Mouse (Mus musculus) gastrocnemius, postnatal 10 days (tissue): ENCODE data around the gene Abcc9. TPM values are rescaled to one million over a fixed set of nuclear protein-coding genes. Genes with fewer than 3 reads are reported as not detected.
A peak's percentile ranks its signal among the peaks of the same experiment; 100 is the strongest.

ENCODE experiments used
- DNase-seq: peaks from one replicate; pipeline ENCODE4 v3.0.0; 2021; ENCODE audit warnings: mixed read lengths
- total RNA-seq, 2 experiments: library from RNA; stranded (reverse); gene quantifications; 2 replicates each; pipeline ENCODE4 v1.2.3; 2021

Abcc9 gene
- total RNA-seq, 2 experiments from 2014 or later = 128 to 134 TPM

GRCm38 (mm10) chr6:142612366-142612765 lies 89.7 kb downstream of the Abcc9 start:
- DNase-seq = no peak

DNA sequence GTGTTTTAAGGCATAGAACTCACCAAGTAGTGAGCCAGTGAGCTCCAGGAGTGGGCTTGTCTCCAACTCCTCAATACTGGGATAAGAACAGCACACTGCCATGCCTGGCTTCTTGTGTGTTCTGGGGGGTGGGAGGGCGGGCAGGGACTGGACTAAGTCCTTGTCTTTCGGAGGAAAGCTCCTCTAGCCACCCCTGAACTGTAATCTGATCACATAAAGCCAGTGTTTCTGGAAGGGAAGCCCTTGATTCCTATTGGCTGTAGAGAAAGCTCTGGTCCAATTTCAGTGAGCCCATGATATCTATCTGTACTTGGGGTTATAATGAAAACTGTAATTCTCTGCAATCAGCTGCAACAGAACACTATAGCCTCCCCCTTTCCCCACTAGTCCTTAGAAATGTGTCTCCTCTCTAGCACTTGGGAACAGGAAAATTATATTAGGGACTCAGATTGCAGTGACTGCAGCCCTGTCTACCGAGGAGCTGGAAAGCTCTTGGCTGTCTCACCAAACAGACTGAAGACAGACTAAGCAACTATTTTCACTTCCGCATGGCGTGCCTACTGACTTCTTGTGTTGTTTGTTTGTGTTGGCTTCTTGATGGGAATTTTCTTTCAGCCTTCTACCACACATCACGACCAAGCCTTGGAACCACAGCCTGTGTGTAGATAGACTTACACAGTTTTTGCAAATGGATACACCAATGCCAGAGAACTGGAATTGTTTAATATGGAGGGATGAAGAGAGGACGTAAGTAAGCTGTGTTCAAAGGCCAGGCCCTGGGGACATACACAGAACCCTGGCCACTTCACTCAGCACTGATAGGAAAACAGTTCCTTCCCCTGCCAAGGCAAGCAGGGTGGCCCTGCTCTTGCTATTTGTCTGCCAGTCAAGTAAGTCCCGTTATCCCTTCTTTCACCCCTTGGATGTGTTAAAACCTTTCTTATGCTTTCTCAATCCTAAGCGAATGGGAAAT lies 92.4 kb downstream of the Abcc9 start:
- no peak for DNase-seq

DNA sequence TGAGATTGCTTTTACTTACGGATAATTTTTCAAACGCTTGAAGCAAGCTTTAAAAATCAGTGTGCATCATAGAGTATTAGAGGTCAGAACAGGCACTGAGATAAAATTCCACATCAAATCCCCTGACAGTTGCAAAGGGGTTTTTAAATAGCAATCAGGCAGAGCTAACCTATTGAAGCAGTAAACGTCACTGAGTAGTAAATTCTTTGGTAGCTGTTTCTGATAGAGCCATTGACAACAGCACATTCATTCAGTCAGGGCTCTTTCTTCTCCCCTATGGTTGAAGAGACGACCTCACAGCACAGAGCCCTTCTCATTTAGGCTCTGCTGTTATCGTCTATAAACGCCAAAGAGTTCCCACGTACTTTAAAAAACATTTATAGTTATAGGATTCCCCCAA lies 95.0 kb downstream of the Abcc9 start:
- no peak for DNase-seq

GRCm38 (mm10) chr6:142602772-142603171 lies 99.3 kb downstream of the Abcc9 start:
- no peak for DNase-seq

- DNase-seq = no peak
Observed at GRCm38 (mm10) chr6:142578831-142579230, 123.3 kb downstream of the Abcc9 start.

DNA sequence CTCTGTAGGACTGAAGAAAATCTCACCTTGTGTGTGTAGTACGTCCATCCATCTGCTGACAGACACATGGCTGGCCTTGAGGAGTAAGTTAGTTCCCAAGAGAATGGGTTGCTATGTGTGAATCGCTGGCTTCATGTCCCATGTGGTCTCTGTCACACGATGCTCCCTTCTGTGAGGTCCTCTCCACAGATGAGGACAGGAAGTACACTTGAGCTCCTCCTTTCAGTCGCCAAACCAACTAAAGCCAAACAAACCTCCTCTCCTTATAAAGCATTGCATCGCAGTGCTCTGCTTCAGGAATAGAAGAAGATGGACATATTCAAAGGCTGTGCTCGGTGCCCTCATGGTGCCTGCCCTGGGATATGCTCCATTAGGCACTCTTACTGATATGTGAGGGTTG lies 124.3 kb downstream of the Abcc9 start:
- DNase-seq = no peak

DNA sequence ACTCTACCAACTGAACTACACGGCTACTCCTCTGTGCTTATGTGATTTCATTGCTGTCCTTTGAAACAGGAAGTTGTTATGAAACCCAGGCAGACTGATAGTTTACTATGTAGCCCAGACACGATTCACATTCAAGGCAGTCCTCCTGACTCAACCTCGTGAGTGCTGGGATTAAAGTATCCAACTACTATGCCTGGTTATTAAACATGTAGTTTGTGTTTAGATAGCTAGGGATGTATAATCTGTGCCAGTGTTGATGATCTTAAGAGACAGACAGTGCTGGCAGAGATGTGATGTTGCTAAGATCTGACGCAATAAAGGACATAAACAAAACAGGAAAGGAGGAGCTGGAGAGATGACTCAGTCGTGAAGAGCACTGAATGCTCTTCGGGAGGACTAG lies 129.2 kb downstream of the Abcc9 start:
- DNase-seq = no peak

DNA sequence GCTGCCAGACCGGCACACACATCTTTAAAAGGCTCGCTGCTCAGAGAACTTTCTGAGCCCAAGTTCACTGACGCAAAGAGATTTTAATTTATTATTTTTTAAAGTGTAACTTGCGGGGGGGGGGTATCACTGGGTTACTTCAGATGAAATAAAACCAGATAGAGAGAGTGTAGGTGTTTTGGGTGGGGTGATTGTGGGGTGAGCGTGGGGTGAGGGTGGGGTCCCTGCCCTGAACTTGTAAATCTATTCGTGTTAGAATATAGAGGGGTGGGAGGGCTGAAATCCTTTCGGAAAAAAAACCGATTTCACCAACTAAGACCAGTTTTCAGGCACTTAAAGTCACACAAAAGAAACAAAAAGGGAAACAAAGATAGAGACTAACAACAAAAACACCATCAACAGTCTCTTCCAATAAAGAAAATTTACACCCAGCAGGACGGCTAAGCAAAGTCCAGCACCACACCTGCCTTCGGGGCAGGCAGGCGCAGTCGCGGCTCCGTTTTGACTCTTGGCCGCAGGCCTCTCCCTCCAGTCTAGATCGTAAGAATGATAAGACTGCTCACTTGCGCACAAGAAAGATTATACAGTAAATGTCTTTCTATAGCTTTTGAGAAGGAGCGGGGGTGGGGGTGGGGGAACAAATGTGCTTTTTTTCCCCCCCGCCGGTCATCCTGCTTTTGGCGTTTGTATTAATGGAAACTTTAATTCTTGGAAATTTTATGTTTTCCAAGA lies 130.3 kb downstream of the Abcc9 start:
- no peak for DNase-seq

DNA sequence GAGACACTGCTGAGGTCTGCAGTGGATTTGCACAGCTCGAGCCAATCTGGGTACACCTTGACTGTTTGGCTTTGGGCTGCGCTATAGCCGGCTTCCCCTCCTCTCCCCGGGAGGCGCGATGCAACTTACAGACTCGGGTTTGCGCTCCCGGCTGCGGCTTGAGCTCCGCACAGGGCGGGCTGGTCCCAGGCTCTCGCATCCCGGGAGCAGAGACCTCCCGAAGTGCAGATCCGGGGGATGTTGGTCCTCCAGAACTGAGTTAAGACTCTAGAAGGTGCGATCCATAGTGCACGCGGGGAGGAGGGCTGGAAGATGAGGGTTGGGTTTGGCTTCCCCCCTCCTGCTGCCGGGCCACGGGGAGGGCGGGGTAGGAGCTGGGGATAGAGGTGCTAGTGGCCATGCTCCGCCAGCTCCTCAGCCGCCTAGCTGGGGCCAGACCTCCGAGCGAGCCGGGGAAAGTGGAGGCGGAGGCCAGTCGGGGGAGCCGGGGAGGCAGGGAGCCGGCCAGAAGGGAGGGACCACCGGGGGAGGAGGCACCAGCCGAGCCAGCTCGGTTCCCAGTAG lies 131.0 kb downstream of the Abcc9 start, which contains the start of gene Kcnj8:
Gene Kcnj8, minus strand, starts transcription at position 560 of the 564 bp plus-strand sequence.
- DNase-seq = peak; percentile 68

- DNase-seq = peak; percentile 11
Observed at GRCm38 (mm10) chr6:142570046-142570770, 131.9 kb downstream of the Abcc9 start.

DNA sequence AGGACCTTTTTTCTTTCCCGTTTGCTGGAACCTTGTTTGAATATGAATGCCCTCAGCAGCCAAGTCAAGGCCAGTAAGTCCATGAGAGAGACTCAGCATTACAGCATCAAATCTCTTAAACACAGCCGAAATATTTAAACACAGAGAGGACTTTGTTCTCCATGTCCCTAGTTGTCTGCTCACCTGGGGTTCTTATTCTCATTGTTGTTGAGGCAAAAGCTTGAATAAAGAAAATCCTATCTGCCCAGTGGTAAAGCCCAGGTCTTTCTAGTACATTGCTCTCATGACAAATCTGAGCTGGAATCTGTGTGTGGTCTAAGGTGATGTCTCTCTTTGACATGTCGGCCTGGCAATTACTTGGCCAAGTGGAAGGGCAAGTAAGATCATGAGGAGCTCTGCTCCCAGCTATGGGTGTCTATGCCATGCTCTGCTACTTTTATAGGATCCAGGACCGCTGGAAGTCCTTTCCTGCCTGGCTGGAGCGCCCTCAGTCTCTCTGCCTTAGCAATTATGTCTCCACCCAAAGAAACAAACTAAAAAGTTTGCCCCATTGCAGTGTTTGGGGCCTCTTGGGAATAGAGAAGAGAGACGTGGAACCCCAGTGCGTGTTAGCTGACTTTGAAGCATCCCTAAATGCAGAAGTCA lies 133.3 kb downstream of the Abcc9 start:
- no peak for DNase-seq

GRCm38 (mm10) chr6:142567452-142567851 lies 134.7 kb downstream of the Abcc9 start:
- peak; percentile 15 for DNase-seq

GRCm38 (mm10) chr6:142564746-142565145 lies 137.4 kb downstream of the Abcc9 start:
- no peak for DNase-seq

DNA sequence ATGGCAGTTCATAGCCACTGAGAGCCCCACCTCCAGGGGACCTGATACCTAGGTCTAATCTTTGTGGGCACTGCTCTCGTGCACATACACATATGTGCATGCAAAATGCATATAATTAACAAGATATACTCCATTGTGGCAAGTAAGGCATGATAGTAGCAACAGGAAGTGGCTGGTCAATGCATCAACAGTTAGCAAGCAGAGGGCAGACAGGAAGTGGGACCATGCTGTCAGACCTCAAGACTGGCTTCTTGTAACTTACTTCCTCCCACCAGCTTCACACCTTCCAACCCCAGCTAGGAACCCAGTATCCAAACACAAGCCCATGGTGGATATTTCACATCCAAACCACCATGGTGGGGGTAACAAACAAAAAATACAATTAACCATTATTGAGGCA lies 141.0 kb downstream of the Abcc9 start:
- no peak for DNase-seq

- no peak for DNase-seq
Observed at GRCm38 (mm10) chr6:142558772-142559679, 143.1 kb downstream of the Abcc9 start.

DNA sequence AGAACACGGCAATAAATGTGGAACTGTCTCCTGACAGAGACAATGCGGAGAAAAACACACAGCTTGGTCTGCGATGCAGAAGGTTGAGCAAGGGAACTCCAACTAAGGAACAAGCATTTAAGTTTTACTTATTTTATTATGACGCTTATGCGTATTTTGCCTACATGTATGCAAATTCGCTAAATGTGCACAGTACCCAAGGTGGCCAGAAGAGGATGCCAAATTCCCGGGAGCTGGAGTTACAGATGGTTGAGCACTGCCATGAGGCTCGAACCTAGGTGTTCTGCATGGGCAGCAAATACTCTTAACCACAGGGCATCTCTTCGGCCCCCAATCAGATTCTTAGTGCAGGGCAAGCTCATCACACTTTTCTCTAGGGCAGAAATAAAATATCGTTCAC lies 144.0 kb downstream of the Abcc9 start:
- no peak for DNase-seq

DNA sequence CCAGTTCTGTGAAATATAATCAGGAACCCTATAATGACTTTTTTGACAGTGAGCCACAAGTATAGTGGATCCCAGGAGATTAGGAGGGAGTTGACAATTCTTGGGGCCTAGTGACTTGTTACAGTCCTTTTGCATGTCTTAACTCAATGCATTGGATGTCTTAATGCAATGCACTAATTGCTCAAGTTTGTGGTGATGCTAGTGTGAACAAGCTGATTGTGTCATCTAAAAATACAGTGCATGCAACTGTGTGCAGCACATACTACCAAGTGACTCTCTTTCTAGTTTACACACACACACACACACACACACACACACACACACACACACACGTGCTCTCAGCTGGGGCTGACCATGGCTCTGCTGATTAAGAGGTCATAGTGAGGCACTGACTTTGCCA lies 146.1 kb downstream of the Abcc9 start:
- DNase-seq = no peak

- no peak for DNase-seq
Observed at GRCm38 (mm10) chr6:142551482-142551881, 150.6 kb downstream of the Abcc9 start.

DNA sequence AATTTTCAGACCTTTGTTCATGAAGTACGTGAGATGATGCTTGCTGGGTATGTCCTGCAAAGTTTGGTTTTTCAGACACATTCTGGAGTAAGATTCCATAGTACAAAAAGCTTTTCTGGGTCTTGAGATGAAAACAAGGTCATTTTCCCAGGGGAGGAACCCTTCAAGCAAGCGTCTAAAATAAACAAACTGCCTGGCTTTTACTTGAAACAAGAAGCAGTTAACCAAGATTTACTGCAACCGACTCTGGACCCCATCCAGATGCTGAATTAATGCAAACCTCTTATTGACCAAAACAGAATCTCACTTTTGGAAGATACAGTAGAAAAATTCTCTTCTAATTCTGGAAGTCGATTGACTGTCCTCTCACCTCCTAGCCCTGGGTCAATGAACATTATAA lies 151.2 kb downstream of the Abcc9 start:
- DNase-seq = no peak

GRCm38 (mm10) chr6:142548377-142548776 lies 153.7 kb downstream of the Abcc9 start:
- no peak for DNase-seq

GRCm38 (mm10) chr6:142545132-142545531 lies 157.0 kb downstream of the Abcc9 start:
- DNase-seq = no peak
